Mouse (Mus musculus): ENCODE data around the gene Lgals2.
"Not testable (repeated sequence)": the region's sequence is repeated elsewhere in the genome, so short reads cannot be mapped to it uniquely, and the experiment has no call there.

Gene Lgals2

GRCm38 (mm10) chr15:78855303-78855965 is at the start of gene Lgals2:
Gene Lgals2 (minus strand): TSS chr15:78855529.
- DNase-seq (ENCODE audit: low spot score in 2 of 2), result no peak

- DNase-seq (ENCODE audit: low spot score in 2 of 2), result peak; percentile 71 to 85
Observed at GRCm38 (mm10) chr15:78903243-78903642, 47.9 kb upstream of the Lgals2 start.

GRCm38 (mm10) chr15:78901422-78901789 is 46.1 kb upstream of the Lgals2 start:
- DNase-seq (ENCODE audit: low spot score in 2 of 2), result no peak

GRCm38 (mm10) chr15:78900585-78901421 is 45.5 kb upstream of the Lgals2 start:
- DNase-seq (ENCODE audit: low spot score in 2 of 2), result no peak

- DNase-seq (ENCODE audit: low spot score in 2 of 2), result peak; percentile 72 to 81
Observed at GRCm38 (mm10) chr15:78899740-78900584, 44.6 kb upstream of the Lgals2 start, which contains the start of gene Sh3bp1. Gene Sh3bp1 (plus strand): TSS chr15:78899768.

- DNase-seq (ENCODE audit: low spot score in 2 of 2), result no peak
Observed at GRCm38 (mm10) chr15:78899409-78899739, 44.0 kb upstream of the Lgals2 start, which contains the start of gene Gm49510. Gene Gm49510 (plus strand): TSS chr15:78899667.

GRCm38 (mm10) chr15:78898507-78899001 is 43.2 kb upstream of the Lgals2 start:
- no peak for DNase-seq (ENCODE audit: low spot score in 2 of 2)

- no peak for DNase-seq (ENCODE audit: low spot score in 2 of 2)
Observed at GRCm38 (mm10) chr15:78897488-78897887, 42.2 kb upstream of the Lgals2 start.

- no peak for DNase-seq (ENCODE audit: low spot score in 2 of 2)
Observed at GRCm38 (mm10) chr15:78896149-78896548, 40.8 kb upstream of the Lgals2 start.

- no peak for DNase-seq (ENCODE audit: low spot score in 2 of 2)
Observed at GRCm38 (mm10) chr15:78895741-78896140, 40.4 kb upstream of the Lgals2 start.

GRCm38 (mm10) chr15:78894726-78895125 is 39.4 kb upstream of the Lgals2 start:
- DNase-seq (ENCODE audit: low spot score in 2 of 2), result no peak

- DNase-seq (ENCODE audit: low spot score in 2 of 2), result no peak
Observed at GRCm38 (mm10) chr15:78892440-78892839, 37.1 kb upstream of the Lgals2 start.

GRCm38 (mm10) chr15:78889401-78889853 is 34.1 kb upstream of the Lgals2 start:
- no peak for DNase-seq (ENCODE audit: low spot score in 2 of 2)

GRCm38 (mm10) chr15:78881828-78882227 is 26.5 kb upstream of the Lgals2 start:
- DNase-seq (ENCODE audit: low spot score in 2 of 2), result no peak

- no peak for DNase-seq (ENCODE audit: low spot score in 2 of 2)
Observed at GRCm38 (mm10) chr15:78880432-78880831, 25.1 kb upstream of the Lgals2 start.

GRCm38 (mm10) chr15:78878792-78879516 is 23.6 kb upstream of the Lgals2 start:
- not testable (repeated sequence) for DNase-seq (ENCODE audit: low spot score in 2 of 2)

- DNase-seq (ENCODE audit: low spot score in 2 of 2), result no peak
Observed at GRCm38 (mm10) chr15:78877810-78878390, 22.6 kb upstream of the Lgals2 start.

- peak; percentile 91 to 93 for DNase-seq (ENCODE audit: low spot score in 2 of 2)
Observed at GRCm38 (mm10) chr15:78876991-78877809, 21.9 kb upstream of the Lgals2 start, which contains the start of gene Gga1. Gene Gga1 (plus strand): TSS chr15:78877190.

- DNase-seq (ENCODE audit: low spot score in 2 of 2), result peak; percentile 85 to 91
Observed at GRCm38 (mm10) chr15:78876258-78876696, 20.9 kb upstream of the Lgals2 start.

GRCm38 (mm10) chr15:78875537-78875936 is 20.2 kb upstream of the Lgals2 start:
- DNase-seq (ENCODE audit: low spot score in 2 of 2), result no peak
